Mouse (Mus musculus) cerebellum, adult 2 months (tissue): ENCODE data around the gene March11.

Experiments used
- CTCF ChIP-seq: fragments of 200-500 bp; IDR thresholded peaks from 2 replicates; pipeline ENCODE4 v1.5.1; 2011; ENCODE audit warnings: low read depth, mild to moderate bottlenecking, control low read depth, low read length, moderate library complexity, borderline replicate concordance; ENCODE audit not compliant: insufficient read depth
- POLR2A ChIP-seq: fragments of 200-500 bp; IDR thresholded peaks from 2 replicates; pipeline ENCODE4 v1.6.1; 2011; ENCODE audit warnings: low read length, control low read depth, borderline replicate concordance; ENCODE audit not compliant: insufficient read depth

DNA sequence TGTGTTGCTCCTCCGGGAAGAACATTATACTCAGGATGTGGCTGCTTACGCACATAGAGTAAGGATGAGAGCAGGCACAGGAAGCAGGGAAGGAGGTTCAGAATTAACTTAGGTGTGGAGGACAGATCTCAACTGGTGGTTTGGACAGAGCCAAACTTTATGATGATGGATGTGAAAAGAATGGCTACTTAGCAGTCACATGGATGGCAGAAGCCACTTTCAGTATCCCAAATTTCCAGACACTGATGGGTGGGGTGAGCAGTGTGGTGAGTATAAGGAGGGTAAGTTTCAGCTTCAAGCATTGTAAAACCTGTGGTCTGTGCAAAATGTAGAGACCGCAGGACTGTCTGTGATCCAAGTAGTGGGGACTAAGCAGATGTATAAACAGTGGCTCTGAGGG is 71.0 kb downstream of the March11 start:
- TF ChIP-seq CTCF (no peak), POLR2A (no peak)
